Mouse (Mus musculus): ENCODE measurements around the gene Shh. TPM values are rescaled to one million over a fixed set of nuclear protein-coding genes. Genes with fewer than 3 reads are reported as not detected.

The Shh gene
- polyA plus RNA-seq, 1 experiment = 6.6 TPM

Other genes with a start within 250 kb of the Shh start
- gene Cnpy1, start 221.4 kb downstream of the Shh start, polyA plus RNA-seq (2012; rRNA removed) = 0.05 and 0.09 TPM in 2 replicates
- 19.1 and 22.6 TPM in 2 replicates for gene Rbm33, start 150.1 kb downstream of the Shh start, polyA plus RNA-seq (2012; rRNA removed)